Mouse (Mus musculus): ENCODE data around the gene Bag5. TPM values are rescaled to one million over a fixed set of nuclear protein-coding genes. Genes with fewer than 3 reads are reported as not detected.
A peak's percentile ranks its signal among the peaks of the same experiment; 100 is the strongest.
"Not testable (repeated sequence)": the region's sequence is repeated elsewhere in the genome, so short reads cannot be mapped to it uniquely, and the experiment has no call there.

Gene Bag5
- polyA plus RNA-seq, 1 experiment from 2014 or later: 52.6 TPM

GRCm38 (mm10) chr12:111665041-111665880, 47.8 kb downstream of the Bag5 start:
- Histone ChIP-seq H3K27ac (no peak overlapping the region), H3K4me3 (no peak overlapping the region), H3K4me1 (peaks cover 29% of the 10 kb centered on the region), H3K27me3 (ENCODE audit: low read depth, poor library complexity, severe bottlenecking) (peaks cover 18% of the 10 kb centered on the region), H3K9me3 (replicated peaks) (no peaks in the 10 kb centered on the region), H3K36me3 (peaks cover 25% of the 10 kb centered on the region)
- 84% methylated on average over 13 of the region's 13 CpGs for WGBS
- no peak for DNase-seq (ENCODE audit: low spot score)

GRCm38 (mm10) chr12:111664144-111664634, 48.9 kb downstream of the Bag5 start:
- H3K27me3 ChIP-seq (ENCODE audit: low read depth, poor library complexity, severe bottlenecking): peaks cover 7% of the 10 kb centered on the region
- peak overlapping the region; percentile 50; the same call in 1 of the 2 replicates for H3K27ac ChIP-seq
- H3K36me3 ChIP-seq: peaks cover 36% of the 10 kb centered on the region
- no peak for DNase-seq (ENCODE audit: low spot score)
- 48% methylated on average over 6 of the region's 6 CpGs for WGBS
- no peak overlapping the region for H3K4me3 ChIP-seq
- H3K9me3 ChIP-seq (replicated peaks): no peaks in the 10 kb centered on the region
- H3K4me1 ChIP-seq: peaks cover 21% of the 10 kb centered on the region

- Histone ChIP-seq H3K27me3 (ENCODE audit: low read depth, poor library complexity, severe bottlenecking) (peaks cover under 1% of the 10 kb centered on the region; the same call in 1 of the 2 replicates), H3K9me3 (replicated peaks) (no peaks in the 10 kb centered on the region), H3K4me1 (peaks cover 14% of the 10 kb centered on the region), H3K27ac (peak overlapping the region; percentile 50; the same call in 1 of the 2 replicates), H3K36me3 (peaks cover 42% of the 10 kb centered on the region), H3K4me3 (no peak overlapping the region)
- 77% methylated on average over 17 of the region's 17 CpGs for WGBS
- no peak for DNase-seq (ENCODE audit: low spot score)
Observed at GRCm38 (mm10) chr12:111663228-111664143, 49.6 kb downstream of the Bag5 start.

DNA sequence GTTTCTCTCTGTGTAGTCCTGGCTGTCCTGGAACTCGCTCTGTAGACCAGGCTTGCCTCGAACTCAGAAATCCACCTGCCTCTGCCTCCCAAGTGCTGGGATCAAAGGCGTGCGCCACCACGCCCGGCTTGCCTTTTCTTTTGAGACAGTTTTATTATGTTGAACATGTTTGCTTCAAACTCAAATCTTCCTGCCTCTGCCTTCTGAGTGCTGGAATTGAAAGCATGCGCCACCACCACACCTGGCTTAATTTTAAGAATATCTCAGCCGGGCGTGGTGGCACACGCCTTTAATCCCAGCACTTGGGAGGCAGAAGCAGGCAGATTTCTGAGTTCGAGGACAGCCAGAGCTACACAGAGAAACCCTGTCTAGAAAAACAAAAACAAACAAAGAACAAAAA, 51.5 kb downstream of the Bag5 start:
- H3K27ac ChIP-seq; DNase-seq (ENCODE audit: low spot score); H3K27me3 ChIP-seq (ENCODE audit: low read depth, poor library complexity, severe bottlenecking); H3K4me1 ChIP-seq; H3K4me3 ChIP-seq; H3K9me3 ChIP-seq (replicated peaks): not testable (repeated sequence)
- WGBS: 96% methylated on average over 11 of the region's 11 CpGs
- H3K36me3 ChIP-seq: peaks cover 59% of the 10 kb centered on the region

DNA sequence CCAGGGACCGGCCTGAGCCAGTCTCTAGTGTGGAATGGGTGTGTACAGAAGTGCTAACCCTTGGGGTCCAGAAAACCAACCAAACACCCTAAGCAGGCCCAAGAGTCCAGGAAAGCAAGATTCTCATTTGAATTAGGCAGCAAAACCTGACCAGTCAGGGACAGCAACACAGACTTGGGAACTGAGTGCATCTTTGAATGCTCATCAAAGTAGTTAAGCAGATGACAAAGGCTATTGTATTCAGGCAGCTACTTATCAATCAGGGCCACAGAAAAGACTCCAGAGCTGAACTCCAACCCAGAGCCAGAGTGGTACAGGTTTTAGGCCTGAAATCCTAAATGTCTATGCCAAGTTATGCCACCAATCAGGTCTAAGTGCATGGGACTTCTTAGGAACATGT, 52.4 kb downstream of the Bag5 start:
- 98% methylated on average over 1 of the region's 1 CpGs for WGBS
- Histone ChIP-seq H3K9me3 (replicated peaks) (no peaks in the 10 kb centered on the region), H3K36me3 (peaks cover 68% of the 10 kb centered on the region), H3K4me3 (no peak overlapping the region), H3K4me1 (peaks cover 10% of the 10 kb centered on the region), H3K27ac (no peak overlapping the region), H3K27me3 (ENCODE audit: low read depth, poor library complexity, severe bottlenecking) (no peaks in the 10 kb centered on the region)
- DNase-seq (ENCODE audit: low spot score): no peak

Other genes with a start within 250 kb of the Bag5 start
- gene Gm266, start 227.4 kb downstream of the Bag5 start, polyA plus RNA-seq (2016; fragmentation: Nextera tagmentation; extraction: Ambion mirVana): 11.4 and 13.7 TPM in 2 replicates
- gene Eif5, start 175.2 kb downstream of the Bag5 start, polyA plus RNA-seq (2016; fragmentation: Nextera tagmentation; extraction: Ambion mirVana): 669 and 688 TPM in 2 replicates
- 47.4 and 50.6 TPM in 2 replicates for gene Mark3, start 138.7 kb downstream of the Bag5 start, polyA plus RNA-seq (2016; fragmentation: Nextera tagmentation; extraction: Ambion mirVana)
- 46.5 and 55.9 TPM in 2 replicates for gene Ckb, start 40.9 kb downstream of the Bag5 start, polyA plus RNA-seq (2016; fragmentation: Nextera tagmentation; extraction: Ambion mirVana)
- gene Trmt61a, start 35.2 kb downstream of the Bag5 start, polyA plus RNA-seq (2016; fragmentation: Nextera tagmentation; extraction: Ambion mirVana): 18.2 and 21.0 TPM in 2 replicates
- 57.4 and 64.8 TPM in 2 replicates for gene Apopt1, start within 50 bp of the Bag5 start, polyA plus RNA-seq (2016; fragmentation: Nextera tagmentation; extraction: Ambion mirVana)
- gene Klc1, start 45.6 kb upstream of the Bag5 start, polyA plus RNA-seq (2016; fragmentation: Nextera tagmentation; extraction: Ambion mirVana): 87.5 and 98.0 TPM in 2 replicates
- 21.6 and 23.9 TPM in 2 replicates for gene Xrcc3, start 100.6 kb upstream of the Bag5 start, polyA plus RNA-seq (2016; fragmentation: Nextera tagmentation; extraction: Ambion mirVana)
- gene Zfyve21, start 100.9 kb upstream of the Bag5 start, polyA plus RNA-seq (2016; fragmentation: Nextera tagmentation; extraction: Ambion mirVana): 69.8 and 75.8 TPM in 2 replicates
- gene Ppp1r13b, start 194.9 kb upstream of the Bag5 start, polyA plus RNA-seq (2016; fragmentation: Nextera tagmentation; extraction: Ambion mirVana): 4.8 and 6.0 TPM in 2 replicates